Mouse (Mus musculus) mature B cell (primary cell): ENCODE data around the gene Opcml.

Experiments used
- in situ Hi-C: fragments of 300-500 bp; cut with MboI; formaldehyde crosslinking; loops from 2 replicates; pipeline ENCODE4 v1.14.3; 2019

The Opcml gene

DNA sequence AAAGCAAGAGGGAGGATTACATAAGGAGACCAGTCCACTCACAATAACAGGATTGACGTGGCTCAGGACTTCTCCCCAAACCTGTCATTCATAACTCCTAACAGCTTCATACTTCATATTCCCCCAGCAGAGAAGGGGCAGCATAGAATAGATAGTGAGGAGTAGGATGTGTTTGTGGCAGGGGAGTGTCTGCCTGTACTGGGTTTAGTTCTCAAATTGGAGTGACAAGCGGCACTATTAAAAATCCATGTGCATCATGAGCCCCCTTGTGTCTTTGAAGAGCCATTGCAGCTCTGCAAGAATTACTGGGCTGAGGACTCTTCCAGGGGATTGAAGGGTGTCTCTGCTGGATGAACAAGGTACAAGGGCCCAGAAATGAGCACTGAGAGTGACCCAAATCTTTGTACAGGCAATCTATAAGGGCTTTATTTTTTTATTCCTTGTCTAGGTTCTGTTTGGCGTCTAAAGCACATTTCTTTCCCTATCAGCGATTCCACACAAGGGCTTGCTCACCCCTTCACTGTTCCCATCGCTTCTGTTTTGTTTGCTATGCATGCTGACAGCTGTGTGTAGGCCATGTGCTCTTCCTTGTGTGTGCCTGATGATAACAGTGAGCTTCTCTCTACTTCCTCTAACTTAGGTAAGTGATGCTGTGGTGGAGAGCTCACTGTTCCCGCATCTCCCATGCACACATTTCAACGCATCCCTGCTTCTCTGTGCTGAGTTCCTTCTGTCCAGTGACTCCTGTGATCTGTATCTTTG is 457.3 kb downstream of the Opcml start:
- in situ Hi-C loops = no loop called here

DNA sequence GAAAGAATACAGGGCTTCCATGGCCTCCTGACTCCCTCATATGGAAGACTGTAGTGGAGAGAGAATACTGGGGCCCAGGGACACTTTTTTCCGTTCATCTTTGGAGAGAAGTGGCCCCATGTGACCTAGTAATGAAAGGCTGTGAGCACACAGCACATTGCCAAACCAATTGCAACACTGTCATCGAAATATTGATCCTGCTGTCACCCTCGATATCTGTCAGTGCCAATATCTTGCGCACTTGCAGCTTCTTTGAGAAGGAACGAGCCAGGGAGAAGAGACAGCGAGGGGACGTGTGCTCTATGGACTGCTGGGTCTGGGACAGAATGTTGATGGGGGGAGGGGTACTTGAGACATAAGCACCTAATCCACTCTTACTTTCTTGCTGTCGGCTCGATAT is 460.8 kb downstream of the Opcml start:
- in situ Hi-C loops = no loop called here

DNA sequence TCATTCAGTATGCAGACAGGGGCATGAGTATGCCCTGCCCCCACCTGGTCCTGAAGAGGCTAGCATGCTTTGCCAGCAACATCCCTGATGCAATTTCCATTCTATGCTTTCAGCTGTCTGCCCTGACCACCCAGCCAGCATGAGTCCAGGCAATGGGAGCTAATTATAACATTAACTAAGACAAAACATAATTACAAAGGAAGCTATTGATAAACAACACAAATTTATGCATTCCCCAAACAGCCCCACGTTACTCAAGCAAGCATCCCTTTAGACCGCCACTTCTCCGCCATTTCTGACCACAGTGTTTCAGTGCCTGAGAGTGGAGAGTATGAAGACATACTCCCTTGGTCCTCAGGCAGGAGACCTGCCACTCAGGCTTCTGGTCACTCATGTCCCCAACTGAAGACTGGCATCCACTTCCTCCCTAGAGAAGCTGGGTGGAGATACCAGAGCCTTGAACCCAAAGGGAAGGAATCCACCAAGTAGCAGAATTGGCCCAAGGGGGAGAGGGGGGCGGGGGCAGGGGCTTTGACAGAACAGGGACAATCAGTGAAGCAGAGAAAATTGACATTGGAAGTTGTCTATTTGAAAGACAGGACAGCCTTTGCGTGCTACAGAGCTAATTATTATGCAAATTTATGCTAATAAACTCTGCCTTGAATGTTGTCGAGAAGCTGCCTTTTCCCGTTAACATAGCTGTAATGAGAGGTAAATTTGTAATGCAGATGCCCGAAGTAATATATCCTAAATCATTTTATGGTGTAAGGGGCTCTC is 464.7 kb downstream of the Opcml start:
- in situ Hi-C loops = no loop called here

DNA sequence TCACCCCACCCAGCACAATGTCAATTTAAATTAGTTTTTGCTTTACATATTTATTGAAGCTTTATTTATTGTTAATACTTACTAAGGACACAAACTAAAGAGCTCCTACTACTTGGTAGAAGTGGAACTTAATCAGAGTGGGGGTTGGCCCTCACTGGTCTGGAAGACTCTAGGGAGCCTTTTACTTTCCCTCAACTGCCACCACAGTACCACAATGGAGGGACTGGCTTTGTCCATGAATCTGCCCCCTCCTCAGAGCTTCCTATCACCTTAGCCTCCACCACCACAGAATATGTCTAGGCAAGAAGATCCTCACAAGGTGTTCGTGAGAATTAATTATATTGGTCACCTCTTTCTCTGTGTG is 465.3 kb downstream of the Opcml start:
- in situ Hi-C loops = no loop called here

DNA sequence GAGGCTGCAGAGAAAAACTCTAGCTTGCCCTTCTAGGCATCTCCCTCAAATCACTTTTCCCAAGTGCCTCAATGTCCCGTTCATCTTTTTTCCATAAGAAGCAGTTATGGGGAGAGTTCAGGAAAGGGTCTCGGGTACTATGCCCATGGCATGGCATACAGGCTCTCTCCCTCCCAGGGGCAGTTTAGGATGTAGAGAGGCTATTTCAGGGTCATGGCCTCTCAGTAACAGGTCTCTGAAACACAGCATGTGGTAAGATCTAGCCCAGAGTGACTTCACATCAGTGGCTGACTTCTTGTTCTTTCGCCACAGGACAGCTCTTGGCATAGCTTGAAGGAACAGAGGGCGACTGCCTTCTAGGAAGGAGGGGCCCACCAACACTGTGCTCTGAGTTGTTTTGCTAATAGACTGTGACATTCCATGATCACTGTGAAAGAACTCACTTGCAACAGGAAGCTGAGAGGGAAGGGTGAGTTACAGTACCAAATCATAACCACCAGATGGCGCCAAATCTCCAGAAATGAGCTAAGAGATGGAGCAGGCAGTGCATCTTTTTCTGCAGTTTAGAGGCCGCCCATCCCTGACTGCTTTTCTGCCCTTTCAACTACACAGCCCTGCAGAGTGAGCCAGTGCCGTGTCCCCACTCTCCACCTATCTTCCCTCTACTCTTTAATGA is 470.6 kb downstream of the Opcml start:
- in situ Hi-C loops = no loop called here

DNA sequence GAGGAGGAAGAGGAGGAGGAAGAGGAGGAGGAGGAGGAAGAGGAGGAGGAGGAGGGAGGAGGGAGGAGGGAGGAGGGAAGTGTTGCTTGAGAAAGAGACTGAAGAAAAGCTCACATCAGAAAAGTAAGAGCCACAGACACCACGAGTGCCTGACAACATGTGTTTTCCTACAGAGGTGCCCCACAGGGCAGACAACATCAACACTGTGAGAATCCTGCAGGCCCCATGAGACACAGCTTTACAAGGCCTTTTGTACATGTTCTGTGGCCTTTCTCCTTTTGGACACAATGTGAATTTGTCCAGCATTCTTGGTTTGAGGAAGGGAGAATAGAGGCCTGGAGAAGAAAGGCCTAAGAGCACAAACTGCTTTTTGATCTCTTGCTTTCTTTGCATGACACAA is 471.4 kb downstream of the Opcml start:
- in situ Hi-C loops = no loop called here

DNA sequence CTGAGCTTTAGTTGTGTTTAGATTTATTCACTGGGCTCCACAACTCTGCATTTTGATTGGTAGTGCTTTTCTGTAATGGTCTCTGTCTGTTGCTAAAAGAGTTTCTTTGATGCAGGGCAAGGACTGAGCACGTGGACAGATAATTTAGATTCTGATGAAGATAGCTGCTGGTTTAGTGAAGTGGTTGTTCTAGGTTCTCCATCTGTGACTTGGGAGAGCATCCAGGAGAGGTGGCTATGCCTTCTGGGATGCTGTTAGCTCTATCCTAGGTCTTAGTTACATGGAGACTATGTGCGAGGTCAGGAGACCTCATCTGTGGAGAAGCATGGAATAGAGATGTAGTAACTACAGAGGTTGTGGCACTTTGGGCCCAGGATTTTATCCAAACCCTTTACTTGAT is 472.3 kb downstream of the Opcml start:
- in situ Hi-C loops = no loop called here

DNA sequence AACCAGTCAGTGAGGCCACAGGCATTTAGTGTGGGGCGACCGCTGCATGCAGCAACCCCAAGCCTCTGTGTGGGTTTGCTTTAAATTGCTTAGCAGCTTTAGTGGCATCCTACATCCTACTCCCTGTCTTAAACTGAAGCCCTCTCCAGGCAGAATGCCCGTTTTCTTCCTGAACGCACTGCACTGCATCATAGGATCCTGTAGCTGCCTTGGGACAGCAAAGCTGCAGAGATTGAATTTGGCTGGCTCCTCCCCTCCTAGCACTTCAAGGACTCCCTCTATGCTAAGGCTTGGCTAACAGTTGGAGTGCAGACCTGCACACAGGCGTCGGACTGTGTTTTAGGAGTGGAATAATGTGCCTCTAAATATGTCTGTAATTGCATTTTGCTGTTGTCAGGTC is 474.2 kb downstream of the Opcml start:
- in situ Hi-C loops = no loop called here

DNA sequence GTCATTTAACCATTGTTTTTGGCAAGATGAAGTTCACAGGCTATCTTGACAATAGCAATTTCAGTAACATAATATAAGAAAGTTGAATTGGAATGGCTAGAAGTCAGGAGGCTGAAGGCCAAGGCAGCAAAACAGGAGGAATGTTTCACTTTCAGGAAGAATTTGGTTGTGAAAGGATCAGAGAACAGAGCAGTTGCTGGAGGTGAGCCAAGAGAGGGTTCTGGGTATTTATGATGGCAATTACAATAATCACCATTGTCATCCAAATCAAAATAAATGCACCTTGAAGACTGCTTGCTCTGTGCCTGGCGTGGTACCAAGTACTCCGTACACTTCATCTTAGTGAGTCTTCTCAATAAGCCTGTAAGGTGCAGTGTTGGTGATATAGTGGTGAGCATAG is 483.2 kb downstream of the Opcml start:
- in situ Hi-C loops = no loop called here

DNA sequence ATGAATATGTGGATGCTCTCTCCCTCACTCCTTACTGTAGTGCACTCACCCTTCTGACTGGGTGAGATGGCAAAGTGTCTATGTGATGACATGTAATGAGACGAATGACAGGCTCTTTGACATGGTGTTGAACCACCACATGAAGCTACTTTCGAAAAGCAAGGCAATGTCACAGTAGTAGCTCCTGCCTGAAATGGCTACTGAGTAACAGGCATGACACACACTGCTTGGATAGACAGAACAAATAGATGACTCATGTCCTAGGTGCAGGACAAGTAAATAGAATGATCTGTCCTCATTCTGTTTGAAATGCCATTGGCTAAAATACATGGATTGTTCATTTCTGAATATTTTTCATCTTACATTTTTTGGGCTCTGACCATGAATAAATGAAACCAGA is 488.0 kb downstream of the Opcml start:
- in situ Hi-C loops = no loop called here

DNA sequence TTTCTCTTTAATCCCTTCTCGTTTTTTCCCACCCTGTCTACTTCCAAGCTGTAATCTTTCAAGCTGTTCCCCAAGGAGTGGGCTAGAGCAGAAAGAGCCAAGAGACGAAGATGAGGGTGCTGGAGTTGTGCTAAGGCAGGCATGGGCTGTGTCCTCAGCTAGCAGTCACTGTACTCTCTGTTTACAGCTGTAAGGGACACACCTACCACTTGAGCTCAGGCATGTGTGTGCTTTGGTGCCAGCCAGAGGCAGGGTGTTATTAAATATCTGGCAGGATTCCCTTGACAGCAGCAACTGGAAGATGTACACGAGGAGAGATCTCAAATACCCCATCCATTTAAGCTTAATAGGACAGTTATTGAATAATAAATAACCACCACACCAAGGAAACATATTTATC is 490.4 kb downstream of the Opcml start:
- in situ Hi-C loops = no loop called here

DNA sequence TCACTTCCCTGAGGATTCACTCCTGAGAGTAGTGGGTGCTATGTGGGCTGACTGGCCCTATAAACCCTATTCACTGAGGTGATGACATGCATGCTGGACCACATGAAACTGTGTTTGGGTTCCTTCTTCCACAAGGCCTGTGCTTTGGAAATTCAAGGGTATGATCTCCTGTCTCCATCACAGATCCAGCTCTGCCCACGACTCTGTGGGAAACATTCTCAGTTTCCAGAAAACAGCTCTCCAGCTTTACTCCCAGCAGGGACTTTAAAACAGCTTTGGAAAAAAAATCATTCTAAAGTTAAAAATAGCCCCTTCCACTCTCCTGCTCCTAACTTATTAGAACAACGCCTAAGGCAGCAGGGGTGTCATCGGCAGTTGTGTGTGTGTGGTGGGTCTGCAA is 491.0 kb downstream of the Opcml start:
- in situ Hi-C loops = no loop called here

DNA sequence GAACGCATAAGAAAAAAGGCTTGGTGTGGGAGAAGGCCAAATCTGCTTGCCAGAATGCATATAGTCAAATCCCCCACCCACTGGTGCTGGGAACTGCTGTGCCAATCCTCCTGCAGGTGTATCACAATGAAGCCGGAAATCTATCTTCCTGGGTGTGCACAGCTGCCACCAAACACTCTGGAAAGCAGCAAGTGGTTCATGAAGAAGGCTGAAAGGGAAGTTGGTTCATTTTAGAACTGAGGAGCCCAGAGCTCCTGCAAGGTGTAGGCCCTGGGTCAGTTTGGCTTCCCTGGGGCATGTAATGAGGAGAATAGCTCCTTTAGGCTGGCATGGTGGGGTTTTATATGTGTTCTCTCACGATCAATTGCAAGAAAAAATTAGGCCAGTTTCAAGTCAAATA is 494.4 kb downstream of the Opcml start:
- in situ Hi-C loops = no loop called here

DNA sequence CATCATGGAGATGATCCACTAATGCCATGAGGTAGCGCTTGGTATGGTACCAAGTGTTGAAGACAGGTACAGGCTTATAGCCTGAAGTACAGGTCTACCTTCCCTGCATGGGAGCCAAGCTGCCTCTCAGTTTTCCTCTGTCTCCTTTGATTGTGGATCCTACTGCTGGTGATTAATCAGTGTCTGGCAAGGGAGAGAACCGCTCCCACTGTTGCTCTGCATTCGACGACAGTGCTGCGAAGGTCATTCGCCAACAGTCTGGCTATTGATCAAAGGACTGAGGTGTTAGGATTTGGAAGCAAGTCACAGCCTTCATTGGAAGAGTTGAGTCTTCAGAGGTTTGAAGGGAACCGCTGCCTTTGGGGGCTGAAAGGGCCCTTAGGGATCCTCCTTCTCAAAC is 495.8 kb downstream of the Opcml start:
- in situ Hi-C loops = no loop called here

DNA sequence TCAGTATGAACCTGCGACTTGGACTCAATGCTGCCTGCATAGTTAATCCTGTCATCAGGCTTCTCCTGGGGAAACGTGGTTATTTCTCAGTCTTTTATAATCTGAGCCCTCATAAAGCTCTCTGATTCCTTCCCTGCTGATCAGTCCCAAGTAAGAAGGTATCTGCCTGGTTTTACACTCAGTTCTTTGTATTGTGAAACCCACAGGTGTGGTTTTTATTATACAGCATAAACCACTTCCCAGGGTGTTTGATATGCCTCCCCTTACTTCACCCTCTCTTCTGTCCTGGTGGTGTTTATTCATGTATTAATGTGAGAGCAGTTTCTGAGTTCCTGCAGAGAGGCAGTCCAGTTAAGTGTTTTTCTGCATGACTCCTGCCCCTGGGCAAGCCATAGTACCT is 496.9 kb downstream of the Opcml start:
- in situ Hi-C loops = no loop called here

DNA sequence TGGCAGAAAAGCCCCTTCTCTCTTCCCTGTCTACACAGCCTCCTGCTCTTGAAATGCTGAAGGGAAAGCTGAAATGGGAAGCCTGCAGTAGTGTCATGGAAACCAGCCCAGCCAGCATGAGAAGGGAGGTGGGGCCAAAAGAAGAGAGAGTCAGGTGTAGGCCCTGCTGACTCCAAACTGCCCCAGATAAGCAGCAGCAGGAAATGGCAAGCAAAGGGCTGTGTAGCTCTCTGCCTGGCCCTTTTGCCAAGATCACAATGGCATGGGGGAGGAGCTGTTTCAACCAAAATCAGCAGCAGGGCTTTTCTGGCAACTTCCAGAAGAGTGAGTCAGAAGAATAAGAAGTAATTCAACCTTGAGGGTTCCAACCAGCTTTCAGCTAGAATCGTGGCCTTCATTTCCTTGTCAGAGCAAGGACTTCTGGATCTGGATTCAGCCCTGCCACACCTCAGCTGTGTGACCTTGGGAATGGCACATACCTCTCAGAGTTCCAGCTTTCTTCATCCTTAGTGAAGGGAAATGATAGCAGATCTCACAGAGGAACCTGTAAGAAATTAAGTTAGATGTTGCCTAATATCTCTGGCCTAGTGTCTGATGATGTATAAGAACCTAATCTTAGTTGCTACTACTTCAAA is 499.2 kb downstream of the Opcml start:
- in situ Hi-C loops = no loop called here

DNA sequence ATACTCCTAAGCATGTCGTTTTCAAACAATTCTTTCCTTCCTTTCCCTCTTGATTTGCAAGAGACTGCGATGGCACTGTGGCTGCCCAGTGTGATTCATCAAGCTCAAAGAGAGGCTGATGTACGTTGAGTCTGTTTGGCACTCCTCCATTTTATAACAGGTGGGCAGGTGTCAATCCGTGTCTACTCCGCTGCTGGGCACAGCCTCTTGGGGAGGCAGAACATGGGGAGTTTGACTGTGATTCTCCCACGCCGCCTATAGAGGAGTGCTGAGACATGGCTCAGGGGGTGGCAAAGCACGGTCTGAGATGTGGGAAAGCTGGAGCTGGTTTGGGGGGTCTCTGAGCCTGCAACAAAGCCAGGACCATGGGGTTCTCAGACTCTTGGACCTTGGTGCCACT is 513.1 kb downstream of the Opcml start:
- in situ Hi-C loops = no loop called here

DNA sequence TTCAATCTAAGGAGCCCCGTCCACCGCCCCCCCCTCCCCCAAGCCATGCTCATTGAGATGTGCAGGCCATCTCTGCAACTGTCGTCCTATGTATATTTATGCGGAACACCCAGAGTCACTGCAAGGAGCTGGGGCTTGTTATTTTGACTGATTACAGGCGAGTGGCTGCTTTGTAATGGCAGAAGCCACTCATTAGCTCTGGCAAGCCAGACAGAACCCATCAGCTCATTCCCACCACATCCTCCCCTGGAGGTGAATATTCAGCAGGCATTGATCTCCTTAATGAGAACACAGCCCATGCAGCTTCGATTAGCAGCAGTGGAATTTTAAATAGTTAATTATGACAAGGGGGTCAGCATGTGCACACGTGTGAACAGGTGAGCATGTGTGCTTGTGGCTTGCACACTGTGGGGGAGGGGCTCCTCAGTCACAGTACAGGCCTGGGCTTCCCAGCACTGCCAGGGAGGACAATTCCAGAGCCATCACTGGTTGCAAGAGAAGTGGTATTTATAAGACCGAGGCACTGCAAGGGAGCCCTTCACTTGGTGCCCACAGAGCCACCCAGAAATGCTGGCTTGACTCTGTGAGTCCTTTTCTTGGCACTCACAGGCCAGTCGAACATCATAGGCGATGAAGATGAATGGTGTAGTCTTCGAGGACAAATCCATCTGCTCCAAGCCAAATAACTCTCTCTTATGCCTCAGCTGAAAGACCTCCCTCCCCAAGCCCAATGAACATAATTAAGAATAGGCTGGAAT is 516.0 kb downstream of the Opcml start:
- in situ Hi-C loops = no loop called here

DNA sequence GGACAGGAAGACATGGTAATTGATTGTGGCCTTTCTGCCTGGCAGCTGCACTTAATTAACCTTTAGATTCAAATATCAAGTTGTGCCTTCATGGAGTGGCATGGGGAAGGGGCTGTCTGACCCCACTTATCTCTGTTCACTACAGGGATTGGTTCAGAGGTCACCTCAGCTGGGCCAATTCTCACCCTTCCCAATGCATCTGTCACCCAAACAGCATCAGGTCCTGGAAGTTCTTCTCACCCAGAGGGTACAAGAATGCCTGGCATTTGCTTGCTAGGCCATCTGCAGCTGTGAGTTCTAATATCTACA is 516.5 kb downstream of the Opcml start:
- in situ Hi-C loops = no loop called here

DNA sequence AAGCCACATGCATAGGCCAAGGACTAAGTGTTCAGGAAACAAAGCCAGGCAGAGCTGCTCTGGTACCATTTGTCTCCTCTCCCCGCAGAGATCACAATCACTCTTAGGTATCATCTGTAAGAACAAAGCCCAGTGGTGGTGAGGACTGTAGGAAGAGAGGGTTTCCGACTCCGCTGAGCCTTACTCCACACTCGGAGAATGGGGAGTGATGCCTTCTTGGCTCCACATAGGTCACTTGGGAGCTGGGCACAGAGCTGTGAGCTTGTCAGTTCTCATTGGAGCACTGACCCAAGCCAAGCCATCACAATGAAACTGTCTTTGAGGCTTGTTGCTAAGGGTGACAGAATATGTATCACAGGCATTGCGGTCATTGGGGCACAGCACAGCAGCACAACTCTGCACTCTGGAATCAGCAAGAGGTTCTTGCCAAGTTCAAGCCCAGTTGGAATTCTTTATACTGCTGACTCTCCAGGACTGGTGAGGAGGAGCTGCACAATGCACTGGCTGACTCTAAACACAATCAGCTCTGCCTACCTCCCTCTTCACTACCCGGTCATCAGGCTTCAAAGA is 517.0 kb downstream of the Opcml start:
- in situ Hi-C loops = no loop called here

DNA sequence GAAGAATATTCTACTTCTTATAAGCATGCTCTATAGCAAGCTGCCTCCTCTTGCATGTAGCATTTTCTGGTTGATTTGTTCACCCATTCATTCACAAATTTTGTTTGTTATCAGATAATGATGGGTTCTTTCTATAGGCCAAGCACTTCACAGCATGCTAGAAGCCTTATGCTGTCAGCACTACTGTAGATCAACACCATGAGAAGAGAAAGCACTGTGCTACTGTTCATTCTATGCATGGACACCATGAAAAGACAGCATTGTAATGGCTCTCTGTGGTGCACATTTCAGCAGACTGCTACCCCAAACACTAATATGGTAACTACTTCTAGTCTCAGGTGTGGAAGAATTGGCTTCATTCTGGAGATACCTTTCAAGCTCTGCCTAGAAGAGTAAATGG is 527.3 kb downstream of the Opcml start:
- in situ Hi-C loops = no loop called here
